Comparison of ENCODE assay signal across 8 mouse cellular contexts in genomic region chr16:31081891-31082290, GRCm38 (mm10). TPM values are rescaled to one million over a fixed set of nuclear protein-coding genes. Genes with fewer than 3 reads are reported as not detected.
DNase-seq lines count a peak whose midpoint lies in the region; ATAC-seq and TF ChIP-seq lines count a peak whose summit lies in the region.

No protein-coding gene starts in this region.

- H3K4me3 ChIP-seq in heart, embryonic 13.5 days, result no peak overlapping the region
- H3K4me3 ChIP-seq in embryonic facial prominence, embryonic 12.5 days, result peak overlapping the region; percentile 80; the same call in 1 of the 2 replicates
- no peak overlapping the region for H3K4me3 ChIP-seq in hindbrain, embryonic 16.5 days (ENCODE audit: low read length)
- no peak overlapping the region for H3K4me3 ChIP-seq in midbrain, embryonic 11.5 days (ENCODE audit: low read depth, low read length)
- H3K4me3 ChIP-seq in left cerebral cortex, adult 2 months, result no peak overlapping the region

- intact Hi-C loops in heart, postnatal 10 days (cut with DNase I), result loop anchor here (2.0 to 5.0 kb wide), 3 partner anchors 175 to 273 kb away; no protein-coding TSS in a partner anchor
- intact Hi-C loops in left cerebral cortex, adult 2 months (cut with DNase I), result loop anchor here (2.0 kb wide), 2 partner anchors 273 to 485 kb away; no protein-coding TSS in a partner anchor

- 0 out of 2 replicates have a peak, but pooled peaks cover 2% of the 10 kb centered on the region for H3K36me3 ChIP-seq in heart, embryonic 13.5 days
- H3K36me3 ChIP-seq in embryonic facial prominence, embryonic 12.5 days, result no peaks in the 10 kb centered on the region
- H3K36me3 ChIP-seq in hindbrain, embryonic 16.5 days (ENCODE audit: control insufficient read depth, insufficient read depth, low read length), result no peaks in the 10 kb centered on the region
- no peaks in the 10 kb centered on the region for H3K36me3 ChIP-seq in midbrain, embryonic 11.5 days (ENCODE audit: control insufficient read depth, insufficient read depth, low read length)

- DNase-seq in heart, postnatal 10 days, result no peak
- peak; percentile 85 for DNase-seq in midbrain, embryonic 11.5 days (ENCODE audit: low spot score, missing footprints)
- DNase-seq in adrenal gland, postnatal 36 days, result no peak
- no peak for DNase-seq in left cerebral cortex, adult 2 months (ENCODE audit: extremely low spot score in 1 of 2, low spot score in 2 of 2)
- no peak for DNase-seq in retina, embryonic 14.5 days (ENCODE audit: low spot score)

- H3K4me1 ChIP-seq in heart, embryonic 13.5 days, result peaks cover 11% of the 10 kb centered on the region
- peaks cover 10% of the 10 kb centered on the region for H3K4me1 ChIP-seq in embryonic facial prominence, embryonic 12.5 days
- H3K4me1 ChIP-seq in hindbrain, embryonic 16.5 days (ENCODE audit: control insufficient read depth, insufficient read depth, low read depth, low read length), result peaks cover 8% of the 10 kb centered on the region
- H3K4me1 ChIP-seq in midbrain, embryonic 11.5 days (ENCODE audit: control insufficient read depth, insufficient read depth, low read length), result peaks cover 5% of the 10 kb centered on the region

- WGBS in heart, embryonic 13.5 days, result 71% methylated on average over 6 of the region's 6 CpGs
- 71% methylated on average over 6 of the region's 6 CpGs for WGBS in embryonic facial prominence, embryonic 12.5 days
- WGBS in hindbrain, embryonic 16.5 days, result 66% methylated on average over 6 of the region's 6 CpGs
- 68% methylated on average over 6 of the region's 6 CpGs for whole genome bisulfite sequencing in midbrain, embryonic 11.5 days

- no peak for ATAC-seq in heart, embryonic 13.5 days (ENCODE audit: extremely low read depth, insufficient number of reproducible peaks, low FRiP score, low TSS enrichment)
- ATAC-seq in embryonic facial prominence, embryonic 12.5 days (ENCODE audit: insufficient number of reproducible peaks, insufficient read depth, low FRiP score, low TSS enrichment), result no peak
- no peak for ATAC-seq in hindbrain, embryonic 16.5 days
- no peak for ATAC-seq in midbrain, embryonic 11.5 days (ENCODE audit: low FRiP score)

- no peaks in the 10 kb centered on the region for H3K9me3 ChIP-seq in heart, embryonic 13.5 days
- no peaks in the 10 kb centered on the region for H3K9me3 ChIP-seq in embryonic facial prominence, embryonic 12.5 days
- H3K9me3 ChIP-seq in hindbrain, embryonic 16.5 days (ENCODE audit: control insufficient read depth, low read length), result no peaks in the 10 kb centered on the region
- no peaks in the 10 kb centered on the region for H3K9me3 ChIP-seq in midbrain, embryonic 11.5 days (ENCODE audit: control insufficient read depth, low read length)

- no peaks in the 10 kb centered on the region for H3K27me3 ChIP-seq in heart, embryonic 13.5 days (replicated peaks)
- no peaks in the 10 kb centered on the region for H3K27me3 ChIP-seq in embryonic facial prominence, embryonic 12.5 days
- H3K27me3 ChIP-seq in hindbrain, embryonic 16.5 days (replicated peaks; ENCODE audit: control insufficient read depth, insufficient read depth, low read length), result no peaks in the 10 kb centered on the region
- no peaks in the 10 kb centered on the region for H3K27me3 ChIP-seq in midbrain, embryonic 11.5 days (ENCODE audit: control insufficient read depth, insufficient read depth, low read length)

- peak overlapping the region; percentile 91; the same call in 1 of the 2 replicates for H3K9ac ChIP-seq in heart, embryonic 13.5 days
- H3K9ac ChIP-seq in embryonic facial prominence, embryonic 12.5 days, result no peak overlapping the region
- no peak overlapping the region for H3K9ac ChIP-seq in hindbrain, embryonic 16.5 days (ENCODE audit: low read depth, low read length)
- H3K9ac ChIP-seq in midbrain, embryonic 11.5 days (ENCODE audit: low read length), result no peak overlapping the region

- no peak for TF ChIP-seq CTCF in left cerebral cortex, adult 2 months (IDR thresholded peaks at IDR 0.05)

- no peak overlapping the region for H3K27ac ChIP-seq in heart, embryonic 13.5 days (replicated peaks)
- H3K27ac ChIP-seq in embryonic facial prominence, embryonic 12.5 days, result no peak overlapping the region
- no peak overlapping the region for H3K27ac ChIP-seq in hindbrain, embryonic 16.5 days (ENCODE audit: low read depth, low read length)
- H3K27ac ChIP-seq in midbrain, embryonic 11.5 days (ENCODE audit: low read depth, low read length), result no peak overlapping the region
- no peak overlapping the region for H3K27ac ChIP-seq in left cerebral cortex, adult 2 months

- peak overlapping the region; percentile 99 for H3K4me2 ChIP-seq in heart, embryonic 13.5 days
- peak overlapping the region; percentile 96 for H3K4me2 ChIP-seq in embryonic facial prominence, embryonic 12.5 days (replicated peaks)
- peak overlapping the region; percentile 80 for H3K4me2 ChIP-seq in hindbrain, embryonic 16.5 days (ENCODE audit: low read length)
- 0 out of 2 replicates have a peak overlapping the region, but pooled peaks have one; percentile 99 for H3K4me2 ChIP-seq in midbrain, embryonic 11.5 days

RNA-seq across cellular contexts. Expression of gene Xxylt1, which starts 0.7 kb away (rescaled TPM):
- 8.4 and 9.8 TPM in 2 replicates for polyA plus RNA-seq in heart, embryonic 13.5 days (2015; fragmentation: Nextera tagmentation; extraction: Ambion mirVana)
- 10 to 100 TPM; 15.8 to 17.6 TPM for total RNA-seq in heart, postnatal 10 days (2021)
- 24.5 and 25.8 TPM in 2 replicates for polyA plus RNA-seq in embryonic facial prominence, embryonic 12.5 days (2016; fragmentation: Nextera tagmentation; extraction: Ambion mirVana)
- 11.0 and 16.1 TPM in 2 replicates for polyA plus RNA-seq in hindbrain, embryonic 16.5 days (2015; fragmentation: Nextera tagmentation; extraction: Ambion mirVana)
- polyA plus RNA-seq in midbrain, embryonic 11.5 days (2014; fragmentation: Nextera tagmentation; extraction: Ambion mirVana), result 11.7 and 12.7 TPM in 2 replicates
- total RNA-seq in adrenal gland, postnatal 36 days (2021), result 10 to 100 TPM; 10.0 to 17.8 TPM
- 10 to 100 TPM; 19.4 to 21.9 TPM for total RNA-seq in left cerebral cortex, adult 2 months (2021)
